Mouse (Mus musculus) adrenal gland, postnatal 14 days (tissue): ENCODE measurements around the gene Hhat. TPM values are rescaled to one million over a fixed set of nuclear protein-coding genes. Genes with fewer than 3 reads are reported as not detected.

Experiments
- DNase-seq: peaks from one replicate; pipeline ENCODE4 v3.0.0; 2021; ENCODE audit warnings: mixed read lengths
- total RNA-seq: library from RNA; stranded (reverse); gene quantifications from 2 replicates; pipeline ENCODE4 v1.2.3, GENCODE M21; 2021

Gene Hhat
- total RNA-seq, 1 experiment from 2014 or later, result 4.6 TPM

GRCm38 (mm10) chr1:192546843-192547242, 224.2 kb downstream of the Hhat start:
- no peak for DNase-seq

GRCm38 (mm10) chr1:192544901-192545300, 226.1 kb downstream of the Hhat start:
- DNase-seq, result no peak

GRCm38 (mm10) chr1:192544091-192544490, 226.9 kb downstream of the Hhat start:
- DNase-seq, result no peak

GRCm38 (mm10) chr1:192543686-192544085, 227.3 kb downstream of the Hhat start:
- DNase-seq, result no peak

- DNase-seq, result no peak
Observed at GRCm38 (mm10) chr1:192542093-192542492, 228.9 kb downstream of the Hhat start.

- no peak for DNase-seq
Observed at GRCm38 (mm10) chr1:192537169-192537568, 233.9 kb downstream of the Hhat start.

- DNase-seq, result no peak
Observed at GRCm38 (mm10) chr1:192536440-192536839, 234.6 kb downstream of the Hhat start.

GRCm38 (mm10) chr1:192533016-192533415, 238.0 kb downstream of the Hhat start:
- no peak for DNase-seq

- no peak for DNase-seq
Observed at GRCm38 (mm10) chr1:192532212-192532611, 238.8 kb downstream of the Hhat start.

GRCm38 (mm10) chr1:192531490-192532146, 239.4 kb downstream of the Hhat start:
- no peak for DNase-seq

GRCm38 (mm10) chr1:192525711-192526350, 245.2 kb downstream of the Hhat start:
- DNase-seq, result peak; percentile 13

GRCm38 (mm10) chr1:192522376-192523178, 248.4 kb downstream of the Hhat start:
- peak; percentile 12 for DNase-seq

- DNase-seq, result no peak
Observed at GRCm38 (mm10) chr1:192520836-192521435, 250.1 kb downstream of the Hhat start.

- DNase-seq, result no peak
Observed at GRCm38 (mm10) chr1:192519713-192520112, 251.3 kb downstream of the Hhat start.

- no peak for DNase-seq
Observed at GRCm38 (mm10) chr1:192515373-192515772, 255.7 kb downstream of the Hhat start.

- no peak for DNase-seq
Observed at GRCm38 (mm10) chr1:192512821-192513220, 258.2 kb downstream of the Hhat start.

GRCm38 (mm10) chr1:192503651-192504050, 267.4 kb downstream of the Hhat start:
- DNase-seq, result no peak

GRCm38 (mm10) chr1:192502835-192503234, 268.2 kb downstream of the Hhat start:
- no peak for DNase-seq

- DNase-seq, result peak; percentile 30
Observed at GRCm38 (mm10) chr1:192502016-192502415, 269.0 kb downstream of the Hhat start.

- DNase-seq, result no peak
Observed at GRCm38 (mm10) chr1:192497505-192497904, 273.5 kb downstream of the Hhat start.

- DNase-seq, result no peak
Observed at GRCm38 (mm10) chr1:192489908-192490825, 280.9 kb downstream of the Hhat start.

- no peak for DNase-seq
Observed at GRCm38 (mm10) chr1:192487571-192487970, 283.5 kb downstream of the Hhat start.
